Mouse (Mus musculus): Measurements from ENCODE around the gene Atp1b1.

- TF ChIP-seq BHLHE40 (IDR thresholded peaks at IDR 0.05; ENCODE audit: borderline replicate concordance, low read depth, low read length) (no peak), EP300 (IDR thresholded peaks at IDR 0.05; ENCODE audit: low read depth in 1 of 2, low read length in 2 of 2) (no peak), CTCF (IDR thresholded peaks at IDR 0.05 in 2 of 3, conservative IDR thresholded peaks at IDR 0.05 in 1 of 3; ENCODE audit: control insufficient read depth in 1 of 3, insufficient read depth in 1 of 3, low read depth in 2 of 3, low read length in 3 of 3, poor library complexity in 1 of 3, severe bottlenecking in 1 of 3) (no peak), ZC3H11A (IDR thresholded peaks at IDR 0.05; ENCODE audit: low read depth, low read length) (no peak), RCOR1 (IDR thresholded peaks at IDR 0.05; ENCODE audit: low read depth, low read length) (no peak), POLR2A (IDR thresholded peaks at IDR 0.05; ENCODE audit: control insufficient read depth in 1 of 2, insufficient read depth in 1 of 2, low read depth in 1 of 2, low read length in 2 of 2, poor library complexity in 1 of 2) (no peak)
These were observed 12.8 kb upstream of the Atp1b1 start for GRCm38 (mm10) chr1:164470985-164471384.

Data from MEL (cell line).